Mouse (Mus musculus) cortical plate, adult 2 months (tissue): ENCODE data around the gene Foxp1.

Experiments used
- CTCF ChIP-seq: fragments of 200-500 bp; IDR thresholded peaks from 2 replicates; pipeline ENCODE4 v1.5.1; 2011; ENCODE audit warnings: mild to moderate bottlenecking, control low read depth, low read length; ENCODE audit not compliant: insufficient read depth; ENCODE audit errors: extremely low read depth
- POLR2A ChIP-seq: fragments of 200-500 bp; IDR thresholded peaks from 2 replicates; pipeline ENCODE4 v1.6.1; 2011; ENCODE audit warnings: mild to moderate bottlenecking, low read length, control low read depth; ENCODE audit not compliant: insufficient read depth; ENCODE audit errors: extremely low read depth

GRCm38 (mm10) chr6:99111856-99112255 lies 410.7 kb downstream of the Foxp1 start:
- TF ChIP-seq CTCF (no peak), POLR2A (no peak)
